10 mouse cellular contexts compared by ENCODE assay signal in the genomic region with DNA sequence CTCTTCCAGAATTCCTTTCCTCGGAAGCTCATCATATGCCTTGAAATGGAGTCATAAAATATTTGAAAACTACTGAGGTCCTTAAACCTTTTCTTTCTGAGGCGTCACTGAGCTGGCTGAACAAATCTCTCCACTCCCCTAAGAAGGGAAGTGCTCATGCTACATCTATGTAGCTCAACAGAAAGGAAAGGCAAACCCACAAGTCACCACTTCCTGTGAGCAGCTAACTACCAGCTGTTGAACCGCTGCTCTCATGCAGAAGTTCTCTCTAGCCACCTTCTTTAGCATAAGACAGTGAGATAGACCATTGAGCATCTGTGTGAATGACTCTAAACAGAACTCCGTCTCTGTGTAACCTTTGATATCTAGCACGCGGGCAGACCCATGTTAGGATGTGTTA.
DNase-seq lines count a peak whose midpoint lies in the region; TF ChIP-seq lines count a peak whose summit lies in the region.
"Had no signal": no experiment of that assay in that cellular context is flagged by ENCODE, and none has a peak within 500 bp of the region (broad histone marks: within the 10 kb centered on the region; RNA-seq: fewer than 3 reads in every experiment).

No protein-coding gene starts in this region.

- no peak for TF ChIP-seq POLR2A in lung, adult 2 months (IDR thresholded peaks at IDR 0.05; ENCODE audit: borderline replicate concordance, extremely low read depth, low read depth, low read length)

- WGBS in lung, adult 2 months: 70% methylated on average over 6 of the region's 6 CpGs
- WGBS in limb, embryonic 10.5 days: 87% methylated on average over 6 of the region's 6 CpGs

- DNase-seq in lung, adult 18-20 months: peak; percentile 28 to 37
- no peak for DNase-seq in lung, adult 2 months
- DNase-seq in heart, postnatal 10 days: peak; percentile 20 to 27
- peak; percentile 88 for DNase-seq in naive thymus-derived CD4-positive, alpha-beta T cell, adult 2 months (ENCODE audit: low read depth)
- DNase-seq in thymus, postnatal 4 days: peak; percentile 58
- no peak for DNase-seq in urinary bladder, postnatal 14 days (ENCODE audit: low spot score)
- DNase-seq in limb, embryonic 10.5 days (ENCODE audit: low spot score): no peak
- no peak for DNase-seq in gastrocnemius, postnatal 25 days

- no peaks in the 10 kb centered on the region for H3K27me3 ChIP-seq in limb, embryonic 10.5 days (ENCODE audit: low read depth, poor library complexity, severe bottlenecking)
- H3K27me3 ChIP-seq: embryonic facial prominence, embryonic 13.5 days; stomach, embryonic 15.5 days had no signal

- H3K9me3 ChIP-seq in limb, embryonic 10.5 days (replicated peaks): no peaks in the 10 kb centered on the region
- H3K9me3 ChIP-seq: embryonic facial prominence, embryonic 13.5 days; stomach, embryonic 15.5 days had no signal

- no peaks in the 10 kb centered on the region for H3K4me1 ChIP-seq in lung, adult 2 months (ENCODE audit: control insufficient read depth, insufficient read depth, low read length)
- no peaks in the 10 kb centered on the region for H3K4me1 ChIP-seq in limb, embryonic 10.5 days
- H3K4me1 ChIP-seq: embryonic facial prominence, embryonic 13.5 days; stomach, embryonic 15.5 days had no signal

- no peak overlapping the region for H3K27ac ChIP-seq in limb, embryonic 10.5 days
- H3K27ac ChIP-seq: embryonic facial prominence, embryonic 13.5 days; stomach, embryonic 15.5 days had no signal

- intact Hi-C loops in heart, postnatal 10 days (cut with DNase I): no loop called here

- no peak overlapping the region for H3K4me3 ChIP-seq in lung, adult 2 months (replicated peaks; ENCODE audit: extremely low read depth, low read depth, low read length)
- no peak overlapping the region for H3K4me3 ChIP-seq in limb, embryonic 10.5 days
- H3K4me3 ChIP-seq: embryonic facial prominence, embryonic 13.5 days; stomach, embryonic 15.5 days had no signal

- no peak for TF ChIP-seq CTCF in lung, adult 2 months (IDR thresholded peaks at IDR 0.05; ENCODE audit: insufficient read depth, low read length)

- H3K36me3 ChIP-seq in limb, embryonic 10.5 days: no peaks in the 10 kb centered on the region
- H3K36me3 ChIP-seq: embryonic facial prominence, embryonic 13.5 days; stomach, embryonic 15.5 days had no signal

Comparison
In these comparisons a context has a peak if more than half of its experiments do, and no peak if none do; other contexts are left out.
1. DNase-seq: peak in lung, adult 18-20 months (2 of 2), heart, postnatal 10 days (2 of 2), naive thymus-derived CD4-positive, alpha-beta T cell, adult 2 months (single experiment) and thymus, postnatal 4 days (single experiment); none in lung, adult 2 months (single experiment), urinary bladder, postnatal 14 days (single experiment), limb, embryonic 10.5 days (single experiment) and gastrocnemius, postnatal 25 days (single experiment).